Mouse (Mus musculus) gastrocnemius, postnatal 14 days (tissue): ENCODE results near the gene Zmym2. TPM values are rescaled to one million over a fixed set of nuclear protein-coding genes. Genes with fewer than 3 reads are reported as not detected.

Experiments used
- DNase-seq: peaks from one replicate; pipeline ENCODE4 v3.0.0; 2021; ENCODE audit warnings: mixed read lengths
- intact Hi-C: fragments of 180-260 bp; cut with DNase I; formaldehyde crosslinking; loops from one replicate; pipeline ENCODE4 v1.15.1; 2025; ENCODE audit warnings: low total_unique reads
- total RNA-seq, 2 experiments: library from RNA; stranded (reverse); gene quantifications; 2 replicates each; pipeline ENCODE4 v1.2.3; 2021

The Zmym2 gene
- total RNA-seq, 2 experiments from 2014 or later: 26.2 to 29.5 TPM

GRCm38 (mm10) chr14:56897475-56897874 is 11.0 kb downstream of the Zmym2 start:
- intact Hi-C loops: loop anchor here (10.0 kb wide), 1 partner anchor 333 kb away; no protein-coding TSS in a partner anchor
- no peak for DNase-seq

DNA sequence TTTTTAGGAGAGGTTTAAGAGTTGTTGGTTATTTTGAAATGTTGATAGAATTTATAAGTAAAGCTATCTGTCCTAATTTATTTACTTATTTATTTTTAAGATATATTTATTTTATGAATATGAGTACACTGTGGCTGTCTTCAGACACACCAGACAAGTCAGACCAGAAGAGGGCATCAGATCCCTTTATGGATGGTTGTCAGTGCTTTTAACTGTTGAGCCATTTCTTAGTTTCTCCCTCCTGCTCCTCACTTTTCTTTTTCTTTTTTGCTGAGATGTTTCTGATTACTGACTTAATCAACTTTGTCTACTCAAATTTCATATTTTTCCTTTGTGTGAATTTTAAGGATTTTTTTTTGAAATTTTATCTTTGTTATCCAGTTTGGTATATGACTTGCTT is 13.2 kb downstream of the Zmym2 start:
- intact Hi-C loops: loop anchor here (10.0 kb wide), 1 partner anchor 335 kb away; no protein-coding TSS in a partner anchor
- DNase-seq: no peak

- no peak for DNase-seq
- intact Hi-C loops: no loop called here
Measured at GRCm38 (mm10) chr14:56903039-56903438, 16.6 kb downstream of the Zmym2 start.

- no peak for DNase-seq
- intact Hi-C loops: no loop called here
Measured at GRCm38 (mm10) chr14:56905696-56906095, 19.2 kb downstream of the Zmym2 start.

DNA sequence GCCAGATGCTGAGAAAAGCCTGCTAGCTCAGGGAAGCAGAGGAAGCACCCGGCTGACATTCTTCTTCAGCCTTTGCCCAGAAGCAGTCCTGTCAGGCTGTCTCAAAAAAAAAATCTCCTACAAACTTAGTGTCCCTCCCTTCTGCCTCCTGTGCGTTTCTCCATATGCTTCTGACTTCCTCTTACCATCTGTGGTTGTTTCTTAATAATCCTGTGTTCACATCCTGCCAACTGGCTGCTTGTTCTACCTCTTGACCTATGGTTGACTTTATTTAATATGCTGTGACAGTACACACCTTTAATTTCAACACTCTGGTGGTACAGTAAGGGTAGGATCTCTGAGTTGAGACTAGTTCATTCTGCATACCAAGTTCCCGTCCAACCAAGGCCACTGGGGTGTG is 32.1 kb downstream of the Zmym2 start:
- intact Hi-C loops: no loop called here
- no peak for DNase-seq

DNA sequence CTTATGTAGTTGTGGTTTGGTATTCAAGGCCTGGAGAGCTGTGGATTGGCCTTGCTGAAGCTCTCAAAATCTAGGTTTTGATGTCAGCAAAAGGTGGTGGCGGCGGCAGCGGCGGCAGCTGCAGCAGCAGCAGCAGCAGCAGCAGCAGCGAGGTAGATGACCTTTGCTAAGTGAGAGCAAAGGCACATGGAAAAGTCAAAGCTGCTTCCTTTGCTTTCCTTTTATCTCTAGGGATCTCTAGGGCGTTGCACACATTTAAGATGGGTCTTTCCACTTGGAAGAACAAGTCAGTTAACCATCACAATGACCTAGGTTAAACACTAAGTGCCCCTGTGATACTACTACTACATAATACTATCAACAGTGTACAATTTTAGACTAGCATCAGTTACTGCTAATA is 49.0 kb downstream of the Zmym2 start:
- DNase-seq: no peak
- intact Hi-C loops: no loop called here

DNA sequence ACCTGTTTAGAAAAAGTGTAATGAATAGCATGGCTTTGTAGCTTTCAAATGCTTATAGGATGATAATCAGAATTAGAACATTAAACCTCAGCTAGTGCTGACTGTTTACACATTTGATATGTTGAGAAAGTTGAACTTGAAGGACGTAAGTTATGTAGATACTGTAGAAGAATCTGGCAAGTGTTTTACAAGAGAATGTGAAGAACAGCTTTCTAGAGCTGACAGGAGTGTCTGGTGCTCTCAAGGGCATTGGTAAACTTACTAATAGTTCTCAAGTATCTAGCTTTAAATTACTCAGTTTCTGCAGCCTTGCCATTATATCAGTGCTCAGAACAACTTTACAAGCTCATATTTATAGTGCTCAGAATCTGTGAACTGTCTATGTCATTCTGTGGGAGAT is 53.5 kb downstream of the Zmym2 start:
- DNase-seq: no peak
- intact Hi-C loops: no loop called here

DNA sequence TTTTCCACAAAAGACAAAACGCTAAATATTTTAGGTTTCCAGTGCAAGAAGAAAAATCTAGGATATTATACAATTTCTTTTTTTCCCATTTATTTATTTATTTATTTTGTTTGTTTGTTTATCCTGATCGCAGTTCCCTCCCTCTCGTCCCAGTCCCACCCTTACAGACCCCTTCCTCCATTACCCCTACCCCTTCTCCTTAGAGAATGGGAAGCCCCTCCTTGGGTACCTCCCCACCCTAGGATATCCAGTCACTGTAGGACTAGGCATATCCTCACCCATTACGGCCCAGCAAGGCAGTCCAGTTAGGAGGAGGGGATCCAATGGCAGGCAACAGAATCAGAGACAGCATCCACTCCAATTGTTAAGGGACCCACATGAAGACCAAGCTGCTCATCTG is 66.5 kb downstream of the Zmym2 start:
- no peak for DNase-seq
- intact Hi-C loops: no loop called here

- no peak for DNase-seq
- intact Hi-C loops: no loop called here
Measured at GRCm38 (mm10) chr14:56954393-56954792, 67.9 kb downstream of the Zmym2 start.

GRCm38 (mm10) chr14:56963969-56964734 is 77.7 kb downstream of the Zmym2 start:
- DNase-seq: no peak
- intact Hi-C loops: loop anchor here (5.0 kb wide), 1 partner anchor 98 kb away; no protein-coding TSS in a partner anchor

DNA sequence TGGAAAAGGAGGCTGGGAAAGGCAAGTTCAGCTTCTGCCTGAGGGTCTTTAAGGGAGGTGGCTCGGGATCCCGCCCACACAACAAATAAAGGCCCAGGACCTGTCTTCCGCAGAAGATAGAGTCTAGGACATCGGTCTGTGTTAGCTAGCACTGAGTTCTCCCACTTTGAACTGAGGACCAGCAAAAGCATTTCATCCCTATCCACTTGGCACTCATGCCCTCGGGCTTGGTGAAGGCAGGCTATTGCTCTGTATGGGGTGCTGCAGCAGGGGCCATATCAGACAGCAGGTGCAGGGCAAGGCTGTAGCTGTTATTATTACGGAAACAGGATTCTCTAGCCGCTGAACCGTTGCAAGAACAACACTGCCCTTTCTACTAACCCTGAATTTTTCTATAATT is 83.2 kb downstream of the Zmym2 start:
- intact Hi-C loops: no loop called here
- no peak for DNase-seq

DNA sequence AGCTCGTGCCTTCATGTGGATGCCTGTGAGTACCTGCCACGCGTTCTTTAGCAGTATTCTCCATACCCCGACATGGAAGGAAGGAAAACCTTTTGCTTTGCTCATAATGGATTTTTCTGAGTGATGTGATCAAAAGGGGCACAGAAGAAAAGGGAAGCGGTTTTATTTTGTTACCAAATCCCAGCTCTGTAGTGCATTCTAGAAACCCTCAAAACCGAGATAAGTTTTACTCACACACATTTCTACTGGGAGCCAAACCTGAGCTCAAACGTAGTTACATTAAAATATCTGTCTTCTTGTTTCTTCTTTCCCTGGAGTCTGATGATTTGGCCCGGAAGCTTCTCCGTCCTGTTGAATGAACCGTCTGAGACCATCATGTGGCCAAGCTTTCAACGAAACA is 83.7 kb downstream of the Zmym2 start:
- intact Hi-C loops: no loop called here
- no peak for DNase-seq

DNA sequence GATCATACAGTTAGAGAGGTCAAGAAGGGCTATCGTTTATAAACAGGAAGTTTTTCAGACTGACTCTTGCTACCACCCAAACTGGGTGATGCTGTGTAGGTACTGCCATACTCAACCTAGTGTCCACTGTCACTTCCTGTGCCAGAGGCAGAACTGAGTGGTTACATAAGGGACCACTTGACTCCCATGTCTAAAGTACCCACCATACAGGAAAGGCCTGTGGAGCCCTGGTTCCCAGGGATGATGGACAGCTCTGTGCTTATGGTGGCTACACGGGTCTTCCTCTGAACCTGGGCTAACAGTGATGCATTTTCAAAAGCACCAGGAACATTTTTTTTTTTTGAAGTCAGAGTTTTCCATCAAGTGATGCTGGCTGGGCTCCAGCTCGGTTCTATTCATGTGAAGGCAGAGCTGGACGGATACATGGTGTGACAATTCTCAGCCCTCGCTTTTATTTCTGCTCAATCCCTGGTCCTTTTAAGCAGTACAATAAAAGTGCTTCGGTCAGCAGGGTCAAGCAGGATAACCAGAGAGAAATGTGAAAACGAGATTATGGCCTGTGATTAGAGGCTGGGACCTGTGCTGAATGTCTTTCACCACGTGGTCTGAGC is 91.7 kb downstream of the Zmym2 start:
- intact Hi-C loops: no loop called here
- DNase-seq: no peak

- no peak for DNase-seq
- intact Hi-C loops: no loop called here
Measured at GRCm38 (mm10) chr14:56988621-56989020, 102.2 kb downstream of the Zmym2 start.

Other genes starting within 250 kb of the Zmym2 start
- 10 to 100 TPM; 16.4 to 18.2 TPM for gene Mphosph8, start 218.4 kb upstream of the Zmym2 start, total RNA-seq
- gene Pspc1, start 108.3 kb upstream of the Zmym2 start, total RNA-seq: 1 to 10 TPM; 8.2 to 9.7 TPM
- 10 to 100 TPM; 14.9 to 18.2 TPM for gene Zmym5, start 74.9 kb upstream of the Zmym2 start, total RNA-seq
- gene Gja3, start 171.4 kb downstream of the Zmym2 start, total RNA-seq: 1 to 10 TPM in 1 of 2 experiments, under 1 TPM in 1; 0.64 to 1.9 TPM
- gene Gjb2, start 218.0 kb downstream of the Zmym2 start, total RNA-seq: under 1 TPM; 0.40 to 0.55 TPM
- not detected for gene Gm4491, start 229.2 kb downstream of the Zmym2 start, total RNA-seq
- gene Gjb6, start 247.0 kb downstream of the Zmym2 start, total RNA-seq: not detected